Mouse (Mus musculus): Measurements from ENCODE around the gene Mydgf.

DNA sequence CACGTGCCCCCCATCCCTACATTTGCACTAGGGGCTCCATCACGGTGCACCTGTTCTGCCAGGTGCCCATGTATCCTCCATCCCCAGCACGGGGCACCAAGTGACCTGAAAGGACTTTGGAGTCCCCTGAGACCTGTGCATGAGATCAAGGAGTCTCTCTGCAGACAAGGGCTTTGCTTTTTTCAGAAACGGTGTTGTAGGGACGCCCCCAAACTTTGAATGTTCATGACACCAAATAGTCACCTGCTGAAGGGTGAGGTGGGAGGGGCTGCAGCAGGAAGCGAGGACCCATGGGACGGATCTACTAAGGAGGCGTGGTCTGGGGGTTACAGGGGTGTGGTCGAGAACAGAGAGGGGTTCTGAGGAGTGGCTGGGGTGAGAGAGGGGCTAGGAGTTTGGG lies 35.4 kb downstream of the Mydgf start:
- no peak for TF ChIP-seq CTCF (conservative IDR thresholded peaks at IDR 0.05 in 1 of 2, IDR thresholded peaks at IDR 0.05 in 1 of 2; ENCODE audit: low read depth in 2 of 2, low read length in 2 of 2)
- no peak for TF ChIP-seq RAD21 (IDR thresholded peaks at IDR 0.05; ENCODE audit: low read depth, low read length)
- TF ChIP-seq IRF4 (IDR thresholded peaks at IDR 0.05; ENCODE audit: low read depth, low read length) = peak; percentile 39; the same call in 1 of the 2 replicates
- TF ChIP-seq MAX (IDR thresholded peaks at IDR 0.05; ENCODE audit: low read length) = peak; percentile 56; the same call in 1 of the 2 replicates
- no peak for TF ChIP-seq USF1 (IDR thresholded peaks at IDR 0.05; ENCODE audit: low read depth, low read length)
- no peak for TF ChIP-seq TBP (conservative IDR thresholded peaks at IDR 0.05; ENCODE audit: low read depth, low read length)

All from CH12.LX (cell line).